Mouse (Mus musculus) liver, embryonic 11.5 days (tissue): ENCODE results near the gene Mob2. TPM values are rescaled to one million over a fixed set of nuclear protein-coding genes. Genes with fewer than 3 reads are reported as not detected.

Experiments used
- ATAC-seq: fragments of 200-750 bp; cut with Nextera tagmentation; replicated peaks from 2 replicates; pipeline ENCODE4 v1.8.0; 2017; ENCODE audit warnings: moderate number of reproducible peaks, mild to moderate bottlenecking, moderate TSS enrichment, moderate library complexity; ENCODE audit not compliant: low FRiP score
- DNase-seq: peaks from one replicate; pipeline ENCODE4 v3.0.0-alpha.2; 2017; ENCODE audit warnings: low spot score
- H3K27ac ChIP-seq: fragments of 300-500 bp; sonication (generic); 2 replicates; pipeline ENCODE4 v1.5.1; 2014; ENCODE audit warnings: mild to moderate bottlenecking, low read depth, low read length, control low read depth
- H3K27me3 ChIP-seq: fragments of 300-500 bp; sonication (generic); replicated peaks from 2 replicates; pipeline ENCODE4 v1.6.1; 2014; ENCODE audit warnings: low read length, mixed read lengths; ENCODE audit not compliant: control insufficient read depth, insufficient read depth
- H3K36me3 ChIP-seq: fragments of 300-500 bp; sonication (generic); 2 replicates; pipeline ENCODE4 v1.6.1; 2014; ENCODE audit warnings: mild to moderate bottlenecking, low read length, moderate library complexity, mixed read lengths; ENCODE audit not compliant: control insufficient read depth, insufficient read depth
- H3K4me1 ChIP-seq: fragments of 300-500 bp; sonication (generic); replicated peaks from 2 replicates; pipeline ENCODE4 v1.6.1; 2014; ENCODE audit warnings: low read length, mixed read lengths; ENCODE audit not compliant: control insufficient read depth, insufficient read depth
- H3K4me2 ChIP-seq: fragments of 300-500 bp; sonication (generic); 2 replicates; pipeline ENCODE4 v1.6.1; 2014; ENCODE audit warnings: mild to moderate bottlenecking, control low read depth, moderate library complexity
- H3K4me3 ChIP-seq: fragments of 300-500 bp; sonication (generic); 2 replicates; pipeline ENCODE4 v1.5.1; 2014; ENCODE audit warnings: low read depth, low read length, control low read depth
- H3K9ac ChIP-seq: fragments of 300-500 bp; sonication (generic); 2 replicates; pipeline ENCODE4 v1.6.1; 2014; ENCODE audit warnings: low read depth, low read length, control low read depth
- H3K9me3 ChIP-seq: fragments of 300-500 bp; sonication (generic); 2 replicates; pipeline ENCODE4 v1.6.1; 2016; ENCODE audit warnings: low read length, inconsistent platforms, mixed read lengths; ENCODE audit not compliant: control insufficient read depth
- WGBS: fragments of 180-500 bp; shearing (Covaris S2); extraction: QIAGEN DNeasy Blood & Tissue Kit; methylation state at CpG from one replicate; pipeline ENCODE4 v1.1.7; 2014; 5-methylcytosine and 5-hydroxymethylcytosine counted together
- polyA plus RNA-seq: library from polyadenylated mRNA; unstranded; fragments of >200 nt; fragmentation: Nextera tagmentation; extraction: Ambion mirVana; gene quantifications from 2 replicates; pipeline ENCODE4 v1.2.1, GENCODE M21; 2014

Mob2 gene
- polyA plus RNA-seq, 1 experiment from 2014 or later, result 63.1 TPM

- Histone ChIP-seq H3K9ac (no peak overlapping the region), H3K27ac (no peak overlapping the region), H3K9me3 (no peaks in the 10 kb centered on the region), H3K4me2 (peak overlapping the region; percentile 33; the same call in 1 of the 2 replicates), H3K4me1 (no peaks in the 10 kb centered on the region; the same call in 1 of the 2 replicates), H3K27me3 (peaks cover 10% of the 10 kb centered on the region), H3K4me3 (no peak overlapping the region), H3K36me3 (no peaks in the 10 kb centered on the region)
- 17% methylated on average over 13 of the region's 13 CpGs for WGBS
- DNase-seq, result no peak
- peak; percentile 79 for ATAC-seq
Observed at GRCm38 (mm10) chr7:142070458-142071211, 9.8 kb upstream of the Mob2 start.

- Histone ChIP-seq H3K4me3 (no peak overlapping the region), H3K4me2 (no peak overlapping the region), H3K9ac (no peak overlapping the region), H3K4me1 (no peaks in the 10 kb centered on the region; the same call in 1 of the 2 replicates), H3K27me3 (peaks cover 3% of the 10 kb centered on the region; the same call in 1 of the 2 replicates), H3K36me3 (no peaks in the 10 kb centered on the region), H3K9me3 (no peaks in the 10 kb centered on the region), H3K27ac (no peak overlapping the region)
- no peak for ATAC-seq
- 56% methylated on average over 4 of the region's 4 CpGs for WGBS
- DNase-seq, result no peak
Observed at GRCm38 (mm10) chr7:142068429-142068828, 7.6 kb upstream of the Mob2 start.

- H3K27me3 ChIP-seq, result no peaks in the 10 kb centered on the region
- ATAC-seq (peak; percentile 33), DNase-seq (no peak)
- no peaks in the 10 kb centered on the region for H3K9me3 ChIP-seq
- under 1% methylated on average over 66 of the region's 66 CpGs for WGBS
- H3K4me2 ChIP-seq, result peak overlapping the region; percentile 90
- H3K4me3 ChIP-seq, result peak overlapping the region; percentile 87
- H3K27ac ChIP-seq, result peak overlapping the region; percentile 65
- peak overlapping the region; percentile 90 for H3K9ac ChIP-seq
- H3K4me1 ChIP-seq, result peaks cover 21% of the 10 kb centered on the region
- H3K36me3 ChIP-seq, result peaks cover 2% of the 10 kb centered on the region; the same call in 1 of the 2 replicates
Observed at GRCm38 (mm10) chr7:142060185-142060930, 507 bp downstream of the Mob2 start.

GRCm38 (mm10) chr7:142059024-142059423 lies 1.8 kb downstream of the Mob2 start:
- DNase-seq (no peak), ATAC-seq (no peak)
- no peak overlapping the region for H3K27ac ChIP-seq
- no peak overlapping the region for H3K9ac ChIP-seq
- H3K27me3 ChIP-seq, result no peaks in the 10 kb centered on the region
- WGBS, result 27% methylated on average over 2 of the region's 2 CpGs
- peak overlapping the region; percentile 3; the same call in 1 of the 2 replicates for H3K4me3 ChIP-seq
- peaks cover 3% of the 10 kb centered on the region; the same call in 1 of the 2 replicates for H3K36me3 ChIP-seq
- peak overlapping the region; percentile 90 for H3K4me2 ChIP-seq
- H3K9me3 ChIP-seq, result no peaks in the 10 kb centered on the region
- H3K4me1 ChIP-seq, result peaks cover 21% of the 10 kb centered on the region

DNA sequence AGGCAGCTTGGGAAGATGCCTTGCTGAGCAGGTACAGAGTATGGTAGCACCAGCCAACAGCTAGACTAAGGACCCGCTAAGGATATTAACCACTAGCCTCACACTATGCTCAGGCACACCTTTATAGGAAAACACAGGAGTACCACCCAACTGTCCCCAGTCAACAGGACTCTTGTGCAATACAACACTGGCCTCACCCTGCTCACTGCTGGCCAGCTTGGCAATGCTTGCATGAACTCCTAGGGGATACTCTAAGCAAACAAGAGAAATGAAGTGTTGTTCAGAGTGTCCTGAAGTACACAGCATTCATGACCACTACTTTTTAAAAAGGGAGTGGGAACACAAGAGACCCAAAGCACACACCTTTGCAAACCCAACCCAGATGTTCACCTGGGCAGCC lies 3.7 kb downstream of the Mob2 start:
- H3K4me3 ChIP-seq, result no peak overlapping the region
- no peaks in the 10 kb centered on the region for H3K9me3 ChIP-seq
- no peak overlapping the region for H3K27ac ChIP-seq
- H3K9ac ChIP-seq, result no peak overlapping the region
- 92% methylated on average over 1 of the region's 1 CpGs for WGBS
- DNase-seq (no peak), ATAC-seq (no peak)
- H3K36me3 ChIP-seq, result peaks cover 3% of the 10 kb centered on the region; the same call in 1 of the 2 replicates
- H3K4me2 ChIP-seq, result no peak overlapping the region
- H3K27me3 ChIP-seq, result no peaks in the 10 kb centered on the region
- peaks cover 21% of the 10 kb centered on the region for H3K4me1 ChIP-seq

DNA sequence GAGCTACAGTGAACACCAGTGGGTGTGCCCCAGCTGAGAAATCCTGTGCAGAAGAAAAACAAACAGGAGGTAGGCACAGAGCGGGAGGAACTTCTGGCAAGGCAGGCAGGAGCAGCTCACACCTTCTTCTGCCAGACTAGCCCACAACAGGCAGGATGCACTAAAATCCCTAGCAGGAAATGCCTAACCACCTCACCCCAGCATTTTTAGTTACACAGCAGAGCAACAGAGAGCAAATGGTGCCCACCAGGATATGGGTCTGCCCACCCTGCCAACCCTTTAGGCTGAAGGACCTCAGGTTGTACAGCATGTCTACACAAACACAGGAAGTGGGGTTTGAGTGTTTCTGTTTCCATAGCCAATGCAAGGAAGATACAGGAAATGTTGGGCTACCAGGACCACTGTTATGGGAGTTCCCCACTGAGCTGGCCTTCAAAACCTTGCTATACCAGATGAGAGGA lies 4.2 kb downstream of the Mob2 start:
- ATAC-seq, result no peak

DNA sequence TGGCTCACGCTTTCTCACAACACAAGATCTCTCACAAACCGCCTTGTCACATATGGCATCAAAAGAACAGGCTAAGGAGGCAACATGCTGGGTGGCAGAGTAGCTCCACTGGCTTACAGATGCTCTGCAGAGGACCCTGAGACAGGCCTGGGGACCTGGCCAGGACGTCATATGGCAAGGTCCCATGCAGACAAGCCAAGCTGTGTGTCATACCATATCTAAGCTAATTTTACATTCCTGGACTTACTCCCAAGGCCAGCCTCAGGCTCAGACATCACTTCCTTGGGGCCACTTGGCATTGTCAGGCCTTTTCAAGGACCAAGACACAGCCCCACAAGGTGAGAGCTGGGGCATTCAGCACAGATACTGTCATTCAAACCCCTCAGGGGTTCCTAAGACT lies 5.4 kb downstream of the Mob2 start:
- 89% methylated on average over 3 of the region's 3 CpGs for WGBS
- DNase-seq, result no peak
- no peak overlapping the region for H3K27ac ChIP-seq
- no peaks in the 10 kb centered on the region for H3K27me3 ChIP-seq
- no peak overlapping the region for H3K4me3 ChIP-seq
- H3K9ac ChIP-seq, result no peak overlapping the region
- no peak overlapping the region for H3K4me2 ChIP-seq
- H3K9me3 ChIP-seq, result no peaks in the 10 kb centered on the region
- H3K36me3 ChIP-seq, result peaks cover 3% of the 10 kb centered on the region; the same call in 1 of the 2 replicates
- H3K4me1 ChIP-seq, result peaks cover 16% of the 10 kb centered on the region
- no peak for ATAC-seq

More for the DNA sequence above, 4.2 kb downstream of the Mob2 start:
- Histone ChIP-seq H3K4me2 (no peak overlapping the region), H3K4me3 (no peak overlapping the region), H3K36me3 (peaks cover 3% of the 10 kb centered on the region; the same call in 1 of the 2 replicates), H3K4me1 (peaks cover 19% of the 10 kb centered on the region), H3K9ac (no peak overlapping the region), H3K9me3 (no peaks in the 10 kb centered on the region), H3K27ac (no peak overlapping the region), H3K27me3 (no peaks in the 10 kb centered on the region)
- 91% methylated on average over 1 of the region's 1 CpGs for WGBS
- no peak for DNase-seq

DNA sequence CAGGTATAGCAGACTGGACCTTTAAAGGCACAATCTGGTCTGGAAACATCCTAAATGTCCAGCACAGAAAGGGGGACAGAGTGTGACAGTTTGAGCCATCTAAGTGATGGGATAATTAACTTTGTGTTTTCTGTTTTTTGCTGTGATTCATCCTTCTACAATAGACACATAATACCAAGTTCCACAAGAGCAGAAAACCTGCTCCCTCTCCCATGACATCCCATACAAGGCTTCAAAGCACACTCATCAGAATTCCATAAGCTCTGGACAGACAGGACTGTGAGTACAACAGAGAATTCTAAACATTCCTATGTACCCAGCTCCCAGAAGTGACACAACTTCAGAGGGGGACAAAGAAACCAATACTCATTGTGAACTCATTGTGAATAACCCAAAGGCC lies 10.3 kb downstream of the Mob2 start:
- H3K36me3 ChIP-seq, result peaks cover 3% of the 10 kb centered on the region; the same call in 1 of the 2 replicates
- ATAC-seq, result no peak
- H3K9ac ChIP-seq, result no peak overlapping the region
- no peaks in the 10 kb centered on the region for H3K27me3 ChIP-seq
- H3K9me3 ChIP-seq, result no peaks in the 10 kb centered on the region
- H3K27ac ChIP-seq, result no peak overlapping the region
- DNase-seq, result no peak
- no peak overlapping the region for H3K4me2 ChIP-seq
- H3K4me1 ChIP-seq, result no peaks in the 10 kb centered on the region
- no peak overlapping the region for H3K4me3 ChIP-seq
